Mouse (Mus musculus) thymus, adult 2 months (tissue): Measurements from ENCODE around the gene Morc1.

Experiments used
- CTCF ChIP-seq: fragments of 200-500 bp; IDR thresholded peaks from 2 replicates; pipeline ENCODE4 v1.5.1; 2012; ENCODE audit warnings: mild to moderate bottlenecking, control low read depth, low read length, moderate library complexity, borderline replicate concordance; ENCODE audit not compliant: control insufficient read depth, poor library complexity, insufficient read depth; ENCODE audit errors: extremely low read depth
- POLR2A ChIP-seq: fragments of 200-500 bp; IDR thresholded peaks from 2 replicates; pipeline ENCODE4 v1.6.1; 2012; ENCODE audit warnings: mild to moderate bottlenecking, low read length, control low read depth, moderate library complexity; ENCODE audit not compliant: control insufficient read depth, poor library complexity, insufficient read depth; ENCODE audit errors: extremely low read depth

- TF ChIP-seq POLR2A (no peak), CTCF (0 out of 2 replicates have a peak, but pooled peaks have one; percentile 20)
Measured at GRCm38 (mm10) chr16:48431027-48431426, at the start of gene Morc1.
